Mouse (Mus musculus): Measurements from ENCODE around the gene Mief1. TPM values are rescaled to one million over a fixed set of nuclear protein-coding genes. Genes with fewer than 3 reads are reported as not detected.
A peak's percentile ranks its signal among the peaks of the same experiment; 100 is the strongest.

Gene Mief1
- polyA plus RNA-seq, 1 experiment from 2014 or later: 8.6 TPM

DNA sequence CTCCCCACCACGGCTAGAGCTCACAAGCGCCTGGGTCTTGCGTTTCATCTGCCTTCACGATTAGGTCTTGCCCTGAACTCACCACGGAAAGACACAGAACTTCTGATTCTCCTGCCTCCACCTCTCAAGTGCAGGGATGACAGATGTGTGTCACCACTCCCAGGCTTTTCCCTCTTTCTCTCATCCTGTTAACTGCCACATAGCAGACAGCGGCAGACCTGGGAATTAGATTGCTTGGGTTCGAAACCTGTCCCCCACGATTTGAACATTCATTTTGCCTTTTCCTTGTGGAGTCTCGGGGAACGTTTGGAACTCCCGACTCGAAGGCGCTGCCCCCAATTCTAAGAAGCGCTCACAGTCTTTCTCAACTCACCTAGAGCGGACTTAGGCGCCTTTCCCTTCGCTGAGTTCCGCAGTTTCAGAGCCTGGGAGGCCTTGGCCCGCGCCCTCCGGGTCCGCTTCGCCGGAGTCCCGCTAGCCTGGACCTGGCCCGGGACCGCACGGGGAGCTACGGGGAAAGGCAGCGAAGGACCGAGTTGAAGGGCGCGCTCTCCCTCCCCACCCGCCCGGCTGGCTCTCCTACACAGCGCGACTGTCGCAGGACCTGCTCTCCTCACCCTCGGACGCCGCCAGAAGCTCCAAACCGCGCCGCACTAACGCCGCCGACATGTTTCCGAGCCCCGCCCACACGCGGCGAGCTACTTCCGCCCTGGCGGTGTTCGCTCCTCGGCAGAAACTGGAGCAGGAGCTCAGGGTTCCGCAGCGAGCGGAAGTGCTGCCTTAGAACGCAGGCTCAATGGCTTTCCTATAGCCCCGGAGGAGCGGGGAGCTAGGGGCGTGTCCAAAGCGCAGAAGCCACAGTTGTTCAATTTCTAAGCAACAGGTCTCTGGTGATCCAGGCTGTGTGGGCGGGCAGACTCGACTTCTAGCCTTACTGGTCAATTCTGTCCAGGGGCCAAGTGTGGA is 30.1 kb downstream of the Mief1 start, which contains the start of gene Rps19bp1:
Gene Rps19bp1 (minus strand): TSS at position 706 of the 966 bp plus-strand sequence.
- Histone ChIP-seq H3K9ac (replicated peaks) (peak within 1 kb of the TSS; percentile 82), H3K27me3 (ENCODE audit: insufficient read depth, low read length) (no peaks in the 10 kb centered on the region), H3K36me3 (replicated peaks; ENCODE audit: insufficient read depth, low read length) (peaks cover 12% of the 10 kb centered on the region), H3K9me3 (ENCODE audit: low read length) (no peaks in the 10 kb centered on the region), H3K4me2 (ENCODE audit: low read depth, low read length) (peak within 1 kb of the TSS; percentile 77), H3K4me1 (ENCODE audit: insufficient read depth) (peaks cover 20% of the 10 kb centered on the region), H3K4me3 (ENCODE audit: low read depth, low read length) (peak within 1 kb of the TSS; percentile 74), H3K27ac (ENCODE audit: low read depth) (peak within 1 kb of the TSS; percentile 56; the same call in 1 of the 2 replicates)
- ATAC-seq (peak; percentile 92), DNase-seq (peak; percentile 95)
- 2% methylated on average over 65 of the region's 66 CpGs for WGBS (ENCODE audit: insufficient replicate concordance)
- no peak for TF ChIP-seq EP300 (IDR thresholded peaks at IDR 0.05; ENCODE audit: low read depth)
- no peak for TF ChIP-seq CTCF (IDR thresholded peaks at IDR 0.05; ENCODE audit: low read depth)

- Histone ChIP-seq H3K4me2 (ENCODE audit: low read depth, low read length) (no peak overlapping the region), H3K9ac (replicated peaks) (no peak overlapping the region), H3K4me3 (ENCODE audit: low read depth, low read length) (no peak overlapping the region), H3K27ac (ENCODE audit: low read depth) (no peak overlapping the region), H3K9me3 (ENCODE audit: low read length) (peaks cover 3% of the 10 kb centered on the region; the same call in 1 of the 2 replicates), H3K36me3 (replicated peaks; ENCODE audit: insufficient read depth, low read length) (no peaks in the 10 kb centered on the region), H3K4me1 (ENCODE audit: insufficient read depth) (peaks cover 13% of the 10 kb centered on the region), H3K27me3 (ENCODE audit: insufficient read depth, low read length) (no peaks in the 10 kb centered on the region)
- WGBS (ENCODE audit: insufficient replicate concordance): 0% methylated on average over 2 of the region's 2 CpGs
- DNase-seq (peak; percentile 80), ATAC-seq (no peak)
- no peak for TF ChIP-seq EP300 (IDR thresholded peaks at IDR 0.05; ENCODE audit: low read depth)
- TF ChIP-seq CTCF (IDR thresholded peaks at IDR 0.05; ENCODE audit: low read depth): peak; percentile 96
Observed at GRCm38 (mm10) chr15:80266281-80266680, 32.5 kb downstream of the Mief1 start.

- Histone ChIP-seq H3K27me3 (ENCODE audit: insufficient read depth, low read length) (0 out of 2 replicates have a peak, but pooled peaks cover 3% of the 10 kb centered on the region), H3K4me1 (ENCODE audit: insufficient read depth) (no peaks in the 10 kb centered on the region), H3K9me3 (ENCODE audit: low read length) (peaks cover 3% of the 10 kb centered on the region; the same call in 1 of the 2 replicates), H3K4me2 (ENCODE audit: low read depth, low read length) (no peak overlapping the region), H3K4me3 (ENCODE audit: low read depth, low read length) (no peak overlapping the region), H3K36me3 (replicated peaks; ENCODE audit: insufficient read depth, low read length) (no peaks in the 10 kb centered on the region), H3K27ac (ENCODE audit: low read depth) (no peak overlapping the region), H3K9ac (replicated peaks) (no peak overlapping the region)
- ATAC-seq (no peak), DNase-seq (no peak)
- WGBS (ENCODE audit: insufficient replicate concordance): 75% methylated on average over 3 of the region's 3 CpGs
- TF ChIP-seq EP300 (IDR thresholded peaks at IDR 0.05; ENCODE audit: low read depth) (no peak), CTCF (IDR thresholded peaks at IDR 0.05; ENCODE audit: low read depth) (no peak)
Observed at GRCm38 (mm10) chr15:80271858-80272396, 38.1 kb downstream of the Mief1 start.

DNA sequence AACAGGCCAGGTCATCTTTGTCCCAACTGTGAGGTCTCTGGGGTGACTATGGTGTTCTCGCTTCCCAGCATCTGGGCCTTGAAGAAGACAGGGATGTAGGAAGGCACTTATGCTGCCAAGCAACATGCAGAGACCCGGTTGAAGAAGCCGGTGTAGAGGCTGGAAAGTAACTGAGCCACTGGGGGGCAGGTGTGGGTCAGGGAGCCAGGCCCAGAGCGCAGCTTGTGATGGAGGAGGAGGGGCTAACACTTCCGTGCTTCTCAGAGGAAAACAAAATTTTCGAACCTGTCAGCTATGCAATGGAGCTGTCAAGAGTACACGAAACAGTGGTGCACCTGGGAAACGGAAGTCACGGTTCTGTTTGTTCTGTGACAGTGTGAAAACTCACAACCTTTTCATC is 43.3 kb downstream of the Mief1 start:
- H3K4me2 ChIP-seq (ENCODE audit: low read depth, low read length): no peak overlapping the region
- no peak for DNase-seq
- no peak overlapping the region for H3K4me3 ChIP-seq (ENCODE audit: low read depth, low read length)
- no peak for ATAC-seq
- H3K4me1 ChIP-seq (ENCODE audit: insufficient read depth): no peaks in the 10 kb centered on the region
- 0 out of 2 replicates have a peak, but pooled peaks have one; percentile 15 for TF ChIP-seq CTCF (IDR thresholded peaks at IDR 0.05; ENCODE audit: low read depth)
- no peak for TF ChIP-seq EP300 (IDR thresholded peaks at IDR 0.05; ENCODE audit: low read depth)
- 40% methylated on average over 9 of the region's 9 CpGs for WGBS (ENCODE audit: insufficient replicate concordance)
- H3K27me3 ChIP-seq (ENCODE audit: insufficient read depth, low read length): 0 out of 2 replicates have a peak, but pooled peaks cover 10% of the 10 kb centered on the region
- no peaks in the 10 kb centered on the region for H3K36me3 ChIP-seq (replicated peaks; ENCODE audit: insufficient read depth, low read length)
- H3K9me3 ChIP-seq (ENCODE audit: low read length): no peaks in the 10 kb centered on the region
- H3K27ac ChIP-seq (ENCODE audit: low read depth): no peak overlapping the region
- H3K9ac ChIP-seq (replicated peaks): no peak overlapping the region

GRCm38 (mm10) chr15:80277625-80278024 is 43.8 kb downstream of the Mief1 start:
- ATAC-seq (no peak), DNase-seq (peak; percentile 75)
- 0 out of 2 replicates have a peak, but pooled peaks cover 10% of the 10 kb centered on the region for H3K27me3 ChIP-seq (ENCODE audit: insufficient read depth, low read length)
- no peaks in the 10 kb centered on the region for H3K36me3 ChIP-seq (replicated peaks; ENCODE audit: insufficient read depth, low read length)
- TF ChIP-seq EP300 (IDR thresholded peaks at IDR 0.05; ENCODE audit: low read depth) (no peak), CTCF (IDR thresholded peaks at IDR 0.05; ENCODE audit: low read depth) (no peak)
- no peaks in the 10 kb centered on the region for H3K4me1 ChIP-seq (ENCODE audit: insufficient read depth)
- WGBS (ENCODE audit: insufficient replicate concordance): 2% methylated on average over 6 of the region's 6 CpGs
- H3K9me3 ChIP-seq (ENCODE audit: low read length): no peaks in the 10 kb centered on the region
- H3K4me3 ChIP-seq (ENCODE audit: low read depth, low read length): no peak overlapping the region
- H3K27ac ChIP-seq (ENCODE audit: low read depth): no peak overlapping the region
- H3K9ac ChIP-seq (replicated peaks): no peak overlapping the region
- no peak overlapping the region for H3K4me2 ChIP-seq (ENCODE audit: low read depth, low read length)

All from liver, postnatal 0 days (tissue).